Mouse (Mus musculus): ENCODE results near the gene Srrm4.

Srrm4 gene

GRCm38 (mm10) chr5:116486135-116486534 is 105.5 kb downstream of the Srrm4 start:
- no peak for DNase-seq

GRCm38 (mm10) chr5:116485069-116485468 is 106.5 kb downstream of the Srrm4 start:
- no peak for DNase-seq

DNA sequence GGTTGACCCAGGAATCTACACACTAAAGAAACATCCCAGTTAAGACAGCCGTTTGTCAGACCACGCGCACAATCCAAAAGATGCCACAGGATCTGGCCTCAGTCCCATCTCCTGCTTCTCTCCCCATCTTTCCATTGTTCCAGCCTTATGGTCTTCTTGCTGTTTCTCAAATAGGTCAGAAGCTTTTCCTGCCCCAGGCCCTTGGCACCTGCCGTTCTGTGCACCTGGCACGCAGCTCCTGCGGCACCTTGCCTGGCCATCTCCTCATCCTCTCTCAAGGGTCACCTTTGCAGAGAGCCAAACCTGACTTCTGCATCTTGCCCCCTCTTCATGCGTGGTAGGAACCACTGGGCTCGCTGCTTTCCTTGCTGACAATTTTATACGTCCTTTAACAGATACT is 107.4 kb downstream of the Srrm4 start:
- peak; percentile 78 for DNase-seq

DNA sequence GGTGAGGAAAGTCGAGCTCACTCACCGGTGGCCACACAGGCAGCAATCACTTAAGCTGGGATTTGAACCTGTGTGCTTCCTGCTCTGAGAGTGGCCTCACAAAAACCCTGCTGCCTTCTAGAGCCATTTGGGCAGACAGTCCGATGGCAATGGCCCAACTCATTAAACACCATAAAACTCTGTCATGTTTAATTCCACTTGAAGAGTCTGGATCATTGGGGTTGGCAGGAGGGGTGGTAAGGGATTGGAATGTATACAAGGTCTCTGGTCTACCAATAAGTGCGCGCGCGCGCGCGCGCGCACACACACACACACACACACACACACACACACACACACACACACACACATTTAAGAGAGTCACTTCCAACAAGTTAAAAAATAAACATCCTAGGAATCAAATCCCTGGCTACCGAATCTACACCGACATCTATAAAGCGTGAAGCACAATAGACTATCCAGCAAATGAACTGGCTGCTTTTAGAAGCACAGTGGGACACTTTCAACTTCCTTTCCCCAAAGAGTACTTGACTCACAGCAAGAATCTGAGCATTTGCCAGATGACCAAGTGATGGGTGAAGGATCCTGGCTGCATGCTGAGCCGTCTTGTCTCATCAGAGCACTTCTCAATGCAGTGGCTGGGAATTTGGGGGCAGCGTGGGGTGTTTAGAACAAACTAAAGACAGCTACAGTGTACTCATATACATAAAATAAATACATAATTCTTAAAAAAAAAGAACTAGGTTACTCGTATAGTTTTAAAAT is 112.8 kb downstream of the Srrm4 start:
- no peak for DNase-seq

DNA sequence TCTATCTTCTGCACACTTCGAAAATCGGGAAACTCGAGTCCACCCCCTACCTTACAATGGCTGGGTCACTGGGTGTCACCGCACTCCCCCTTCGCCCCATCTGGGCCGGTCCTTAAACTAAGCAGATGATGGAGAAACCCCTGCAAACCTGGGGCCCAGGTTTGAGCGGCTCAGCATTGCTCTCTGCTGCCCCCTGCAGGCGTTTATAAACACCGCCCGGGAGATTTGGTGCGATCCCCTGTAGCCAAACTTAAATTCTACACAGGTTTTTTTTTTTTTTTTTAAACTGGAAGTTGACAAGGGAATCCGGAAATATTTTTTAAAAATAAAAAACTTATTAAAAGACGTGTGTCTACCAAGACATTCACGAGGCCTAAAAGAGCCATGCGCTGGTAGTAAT is 115.6 kb downstream of the Srrm4 start:
- no peak for DNase-seq

GRCm38 (mm10) chr5:116461354-116462042 is 130.1 kb downstream of the Srrm4 start:
- no peak for DNase-seq

- DNase-seq, result no peak
Measured at GRCm38 (mm10) chr5:116459970-116460369, 131.6 kb downstream of the Srrm4 start.

- no peak for DNase-seq
Measured at GRCm38 (mm10) chr5:116457791-116458190, 133.8 kb downstream of the Srrm4 start.

DNA sequence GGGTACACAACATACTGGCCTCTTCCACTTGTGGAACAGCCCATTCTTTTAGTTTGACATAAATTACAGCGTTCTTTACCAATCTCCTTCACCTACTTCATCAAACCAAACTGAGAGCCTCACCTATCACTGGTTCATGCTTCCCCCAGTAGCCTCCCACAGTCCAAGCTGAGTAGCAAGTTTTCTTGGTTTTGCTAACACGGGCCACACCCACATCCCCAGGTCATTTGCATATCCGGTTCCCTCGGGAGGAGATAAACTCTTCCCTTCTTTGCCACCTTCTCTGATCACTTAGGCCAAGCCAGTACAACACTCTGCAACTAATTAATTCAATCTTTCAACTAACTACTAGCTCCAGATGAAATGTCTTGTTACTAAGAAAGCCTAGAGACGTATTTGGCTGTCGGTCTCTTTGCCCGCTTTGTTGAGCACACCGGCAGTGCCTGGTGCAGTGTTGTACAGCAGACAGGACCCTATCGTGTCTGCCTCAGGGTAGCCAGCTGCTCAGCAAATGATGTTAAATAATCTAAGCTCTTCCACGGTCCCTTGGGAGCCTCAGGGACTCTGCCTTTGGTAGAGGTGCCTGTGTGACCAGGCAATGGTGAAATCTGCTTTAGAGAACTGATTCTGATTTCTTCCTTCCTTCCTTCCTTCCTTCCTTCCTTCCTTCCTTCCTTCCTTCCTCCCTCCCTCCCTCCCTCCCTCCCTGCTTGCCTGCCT is 134.7 kb downstream of the Srrm4 start:
- no peak for DNase-seq

GRCm38 (mm10) chr5:116453401-116453851 is 138.2 kb downstream of the Srrm4 start:
- DNase-seq, result peak; percentile 46

- DNase-seq, result no peak
Measured at GRCm38 (mm10) chr5:116450901-116451300, 140.7 kb downstream of the Srrm4 start.

GRCm38 (mm10) chr5:116449522-116450225 is 141.9 kb downstream of the Srrm4 start:
- no peak for DNase-seq

DNA sequence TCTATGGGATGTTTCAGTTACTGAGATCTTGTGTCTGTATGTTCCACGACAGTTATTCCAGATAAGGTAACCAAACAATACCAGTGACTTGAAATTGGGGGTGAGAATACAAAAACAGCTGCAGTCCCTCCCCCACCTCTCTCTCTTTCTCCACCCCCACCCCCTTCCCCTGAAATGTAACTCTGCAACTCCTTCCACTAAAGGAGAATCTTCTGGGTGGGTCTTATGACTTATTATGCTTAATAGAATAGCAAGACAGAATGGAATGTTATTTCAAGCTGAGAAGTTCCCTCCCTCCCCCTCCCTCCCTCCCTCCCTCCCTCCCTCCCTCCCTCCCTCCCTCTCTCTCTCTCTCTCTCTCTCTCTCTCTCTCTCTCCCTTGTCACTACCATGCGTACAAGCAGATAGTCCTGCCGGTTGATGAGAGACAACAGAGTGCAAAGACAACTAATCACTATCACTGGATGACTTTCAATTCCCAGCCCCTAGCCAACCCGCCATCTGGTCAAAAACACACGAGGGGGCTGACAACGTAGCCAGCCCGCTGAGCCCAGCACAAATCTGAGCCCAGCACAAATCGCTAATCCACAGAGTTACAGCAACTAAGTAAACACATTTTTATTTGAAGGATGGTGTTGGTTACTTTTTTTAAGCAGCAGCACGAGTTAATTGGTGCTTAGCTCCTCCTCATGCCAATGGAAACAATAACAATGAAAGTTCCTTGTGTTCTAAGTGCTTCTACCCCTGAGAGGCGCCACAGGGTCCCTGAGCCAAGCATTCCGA is 143.0 kb downstream of the Srrm4 start:
- no peak for DNase-seq

DNA sequence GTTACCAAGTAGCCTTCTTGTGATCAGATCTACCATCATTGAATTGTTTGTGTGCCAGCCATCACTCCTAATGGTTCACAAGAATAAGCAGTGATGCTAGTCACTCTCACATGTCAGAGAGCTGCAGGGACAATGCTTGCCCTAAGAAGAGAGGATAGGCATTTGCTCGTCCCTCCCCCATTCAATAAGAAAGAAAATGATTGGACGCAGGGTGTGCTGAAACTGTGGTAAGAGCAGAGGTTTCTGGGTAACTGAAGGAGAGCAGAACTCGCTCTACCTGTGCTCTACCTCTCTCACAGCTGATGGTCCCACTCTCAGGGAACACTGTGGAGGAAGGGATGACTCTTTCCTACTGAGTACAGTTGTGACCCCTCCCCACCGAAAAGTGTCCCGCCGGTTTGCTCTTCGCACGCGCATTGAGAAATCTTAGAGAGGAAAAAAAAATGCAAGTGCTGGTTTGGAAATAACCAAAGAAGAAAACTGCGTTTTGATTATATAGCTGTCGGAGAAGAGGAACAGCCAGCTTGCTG is 143.7 kb downstream of the Srrm4 start:
- no peak for DNase-seq

GRCm38 (mm10) chr5:116446552-116446951 is 145.1 kb downstream of the Srrm4 start:
- no peak for DNase-seq

DNA sequence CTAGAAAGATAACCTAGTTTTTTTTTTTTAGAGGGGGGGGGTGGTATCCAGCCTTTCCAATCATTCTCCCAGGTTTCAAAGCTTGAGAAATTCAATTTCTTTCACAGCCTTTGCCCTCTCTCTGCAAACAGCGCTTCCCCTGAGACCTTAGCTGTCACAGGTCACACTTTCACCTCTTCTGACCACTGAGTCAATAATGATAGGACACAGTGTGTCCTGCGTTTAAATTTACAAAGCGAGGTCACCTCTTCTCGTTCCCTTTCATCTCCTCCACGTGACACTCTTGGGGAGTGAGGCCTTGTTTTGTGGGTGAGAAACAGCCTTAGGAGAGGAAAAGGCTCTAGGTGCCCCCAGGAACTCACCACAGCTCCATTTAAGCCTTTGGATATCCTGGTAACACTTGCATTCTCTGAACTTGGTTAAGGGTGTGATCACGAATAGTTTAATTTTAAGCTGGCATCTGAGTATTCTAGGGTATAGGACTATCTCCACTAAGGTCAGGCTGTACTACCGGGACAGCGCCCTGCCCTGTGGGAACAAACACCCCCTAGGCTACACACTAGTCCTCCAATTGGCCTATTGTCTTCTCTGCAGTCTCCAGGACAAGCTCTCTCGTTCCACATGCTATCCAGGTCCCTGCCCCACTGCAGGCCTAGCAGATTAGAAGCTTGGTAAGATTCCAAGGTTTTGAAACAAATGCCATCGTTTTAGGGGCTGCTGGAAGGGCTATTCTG is 145.8 kb downstream of the Srrm4 start:
- DNase-seq, result no peak

DNA sequence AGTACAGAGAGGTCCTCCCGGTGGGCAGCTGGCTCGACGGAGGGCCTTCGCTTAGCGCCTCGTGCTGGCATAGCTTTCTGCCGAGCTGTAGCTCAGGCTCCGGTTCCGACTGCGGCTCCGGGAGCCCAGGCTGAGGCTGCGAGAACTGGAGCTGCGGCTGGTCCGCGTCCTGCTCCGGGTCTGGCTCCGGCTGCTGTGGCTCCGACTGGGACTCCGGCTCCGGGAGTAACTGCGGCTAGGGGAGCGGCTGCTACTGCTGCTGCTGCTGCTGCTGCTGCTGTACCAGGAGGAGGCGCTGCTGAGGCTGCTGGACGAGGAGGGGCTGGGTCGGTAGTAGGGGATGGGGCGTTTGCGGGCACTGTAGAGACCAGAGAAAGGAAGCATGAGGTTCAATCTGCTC is 147.1 kb downstream of the Srrm4 start:
- peak; percentile 55 for DNase-seq

DNA sequence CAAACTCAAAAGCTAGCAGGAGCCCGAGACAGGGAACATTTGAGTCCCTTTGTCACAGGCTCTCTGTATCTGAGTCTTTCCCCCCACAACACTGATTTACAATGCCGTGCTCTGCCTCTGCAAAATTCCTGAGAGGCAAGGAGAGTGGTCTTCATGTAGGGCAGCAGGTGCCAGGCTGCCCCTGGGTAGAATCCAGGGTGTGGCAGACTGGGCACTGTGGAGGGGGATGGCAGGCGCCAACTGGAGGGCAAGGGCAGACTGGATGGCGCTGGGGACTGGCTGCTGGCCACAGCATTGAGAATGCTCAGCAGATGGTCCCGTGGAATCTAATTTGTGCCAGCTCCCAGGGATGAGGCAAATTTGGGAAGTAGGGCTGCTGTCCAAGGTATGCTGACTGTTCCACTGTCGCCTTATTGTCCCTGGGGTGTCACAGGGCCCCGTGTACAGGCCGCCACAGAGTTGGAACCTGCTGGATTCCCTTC is 148.1 kb downstream of the Srrm4 start:
- peak; percentile 98 for DNase-seq

- DNase-seq, result peak; percentile 68
Measured at GRCm38 (mm10) chr5:116442697-116443458, 148.7 kb downstream of the Srrm4 start.

- DNase-seq, result no peak
Measured at GRCm38 (mm10) chr5:116440251-116440650, 151.4 kb downstream of the Srrm4 start.

All from cerebellum, adult 11-12 months (tissue).